Mouse (Mus musculus) liver, postnatal 0 days (tissue): ENCODE measurements around the gene Cdkn2b. TPM values are rescaled to one million over a fixed set of nuclear protein-coding genes. Genes with fewer than 3 reads are reported as not detected.

Experiments used
- ATAC-seq: fragments of 200-750 bp; cut with Nextera tagmentation; 2 replicates; pipeline ENCODE4 v1.8.0; 2017; ENCODE audit warnings: mild to moderate bottlenecking, moderate library complexity
- DNase-seq: peaks from one replicate; pipeline ENCODE4 v3.0.0-alpha.2; 2016
- H3K27ac ChIP-seq: fragments of 300-500 bp; sonication (generic); 2 replicates; pipeline ENCODE4 v1.5.1; 2014; ENCODE audit warnings: antibody characterized with exemption, moderate library complexity, mild to moderate bottlenecking, low read depth
- H3K27me3 ChIP-seq: fragments of 300-500 bp; sonication (generic); 2 replicates; pipeline ENCODE4 v1.6.1; 2014; ENCODE audit warnings: low read length, control low read depth, mixed read lengths; ENCODE audit not compliant: insufficient read depth
- H3K36me3 ChIP-seq: fragments of 300-500 bp; sonication (generic); replicated peaks from 2 replicates; pipeline ENCODE4 v1.6.1; 2014; ENCODE audit warnings: mild to moderate bottlenecking, control low read depth, low read length, moderate library complexity, mixed read lengths; ENCODE audit not compliant: insufficient read depth
- H3K4me1 ChIP-seq: fragments of 300-500 bp; sonication (generic); 2 replicates; pipeline ENCODE4 v1.6.1; 2014; ENCODE audit warnings: antibody characterized with exemption, mild to moderate bottlenecking, control low read depth; ENCODE audit not compliant: insufficient read depth
- H3K4me2 ChIP-seq: fragments of 300-500 bp; sonication (generic); 2 replicates; pipeline ENCODE4 v1.6.1; 2014; ENCODE audit warnings: low read depth, mild to moderate bottlenecking, low read length, moderate library complexity, mixed read lengths
- H3K4me3 ChIP-seq: fragments of 300-500 bp; sonication (generic); 2 replicates; pipeline ENCODE4 v1.5.1; 2014; ENCODE audit warnings: low read depth, low read length
- H3K9ac ChIP-seq: fragments of 300-500 bp; sonication (generic); replicated peaks from 2 replicates; pipeline ENCODE4 v1.6.1; 2014; ENCODE audit warnings: mild to moderate bottlenecking, moderate library complexity
- H3K9me3 ChIP-seq: fragments of 300-500 bp; sonication (generic); 2 replicates; pipeline ENCODE4 v1.6.1; 2016; ENCODE audit warnings: mild to moderate bottlenecking, control low read depth, low read length, mixed read lengths
- CTCF ChIP-seq: sonication (generic); IDR thresholded peaks from 2 replicates; pipeline ENCODE4 v1.5.1; 2016; ENCODE audit warnings: antibody characterized with exemption, low read depth
- EP300 ChIP-seq: IDR thresholded peaks from 2 replicates; pipeline ENCODE4 v1.6.1; 2016; ENCODE audit warnings: antibody characterized with exemption, low read depth, mild to moderate bottlenecking
- WGBS: fragments of 180-500 bp; shearing (Covaris S2); extraction: QIAGEN DNeasy Blood & Tissue Kit; methylation state at CpG from one replicate; pipeline ENCODE4 v1.1.7; 2014; ENCODE audit not compliant: insufficient replicate concordance; 5-methylcytosine and 5-hydroxymethylcytosine counted together
- polyA plus RNA-seq: library from polyadenylated mRNA; unstranded; fragments of >200 nt; fragmentation: Nextera tagmentation; extraction: Ambion mirVana; gene quantifications from 2 replicates; pipeline ENCODE4 v1.2.1, GENCODE M21; 2015

Gene Cdkn2b
- polyA plus RNA-seq, 1 experiment from 2014 or later = not detected

- H3K9ac ChIP-seq = no peak overlapping the region
- WGBS = 65% methylated on average over 1 of the region's 1 CpGs
- ATAC-seq (no peak), DNase-seq (no peak)
- H3K27me3 ChIP-seq = no peaks in the 10 kb centered on the region
- H3K27ac ChIP-seq = no peak overlapping the region
- no peak overlapping the region for H3K4me3 ChIP-seq
- no peaks in the 10 kb centered on the region for H3K9me3 ChIP-seq
- H3K4me1 ChIP-seq = no peaks in the 10 kb centered on the region
- no peak overlapping the region for H3K4me2 ChIP-seq
- TF ChIP-seq EP300 (no peak), CTCF (no peak)
- no peaks in the 10 kb centered on the region for H3K36me3 ChIP-seq
These were observed 53.1 kb downstream of the Cdkn2b start for GRCm38 (mm10) chr4:89257768-89258167.

Other genes starting within 250 kb of the Cdkn2b start
- 10.6 and 11.6 TPM in 2 replicates for gene Mtap, start 173.9 kb downstream of the Cdkn2b start, polyA plus RNA-seq
- not detected in 2 replicates for gene Cdkn2a, start 16.4 kb downstream of the Cdkn2b start, polyA plus RNA-seq